In the genomic region with DNA sequence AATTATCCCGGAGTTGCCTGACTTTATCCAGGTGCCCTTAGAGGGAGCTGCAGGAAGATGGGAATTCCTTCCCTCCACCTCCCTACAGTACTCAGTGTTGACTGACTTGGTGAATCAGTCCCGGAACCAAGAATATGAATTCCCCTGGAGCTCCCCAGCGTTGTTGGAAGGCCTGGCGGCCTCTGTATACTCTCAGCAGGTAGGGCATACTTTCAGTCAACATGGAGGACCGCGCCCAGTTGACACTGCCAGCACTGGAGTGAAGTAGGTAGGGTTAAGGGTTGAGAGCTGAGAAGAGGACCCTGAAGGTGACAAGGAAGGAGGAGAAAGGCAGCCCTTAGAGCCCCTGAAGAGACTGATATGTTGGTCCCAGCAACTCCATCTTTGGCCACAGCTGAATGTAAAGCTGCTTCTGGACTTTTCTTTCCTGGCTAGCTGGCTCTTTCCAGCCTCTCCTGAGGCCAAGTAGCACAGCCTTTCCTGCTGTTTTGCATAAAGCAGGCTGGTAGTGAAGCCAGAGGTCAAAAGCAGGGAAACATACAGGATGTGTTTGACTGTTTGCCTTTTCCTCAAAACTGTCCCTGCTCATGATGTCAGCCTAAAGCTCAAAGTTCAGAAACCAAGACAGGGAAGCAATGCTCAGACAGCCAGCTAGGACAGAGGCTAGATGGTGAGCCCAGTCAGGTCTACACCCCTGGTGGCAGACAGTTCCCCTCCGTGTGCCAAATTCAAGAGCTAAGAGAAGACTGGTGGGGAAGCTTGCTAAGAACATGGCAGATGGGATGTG, we compare ENCODE assay signal across 25 mouse cellular contexts. TPM values are rescaled to one million over a fixed set of nuclear protein-coding genes. Genes with fewer than 3 reads are reported as not detected.
DNase-seq lines count a peak whose midpoint lies in the region; ATAC-seq lines count a peak whose summit lies in the region.
"Had no signal": no experiment of that assay in that cellular context is flagged by ENCODE, and none has a peak within 500 bp of the region (broad histone marks: within the 10 kb centered on the region; RNA-seq: fewer than 3 reads in every experiment).

No protein-coding gene starts in this region.

- H3K9me3 ChIP-seq in kidney, embryonic 14.5 days (ENCODE audit: control insufficient read depth, low read length), result no peaks in the 10 kb centered on the region
- no peaks in the 10 kb centered on the region for H3K9me3 ChIP-seq in intestine, embryonic 16.5 days (ENCODE audit: control insufficient read depth, low read length)
- H3K9me3 ChIP-seq in liver, embryonic 11.5 days (ENCODE audit: control insufficient read depth, low read length), result no peaks in the 10 kb centered on the region
- H3K9me3 ChIP-seq in stomach, embryonic 14.5 days (ENCODE audit: control insufficient read depth, low read depth, low read length), result no peaks in the 10 kb centered on the region
- H3K9me3 ChIP-seq: embryonic facial prominence, embryonic 12.5 days; heart, embryonic 15.5 days; limb, embryonic 12.5 days; midbrain, embryonic 12.5 days; neural tube, embryonic 13.5 days had no signal

- H3K36me3 ChIP-seq in kidney, embryonic 14.5 days (ENCODE audit: control insufficient read depth, insufficient read depth, low read length), result no peaks in the 10 kb centered on the region
- 0 out of 2 replicates have a peak, but pooled peaks cover 4% of the 10 kb centered on the region for H3K36me3 ChIP-seq in intestine, embryonic 16.5 days (ENCODE audit: control insufficient read depth, insufficient read depth, low read length)
- H3K36me3 ChIP-seq in liver, embryonic 11.5 days (ENCODE audit: control insufficient read depth, insufficient read depth, low read length), result peaks cover 4% of the 10 kb centered on the region; the same call in 1 of the 2 replicates
- no peaks in the 10 kb centered on the region for H3K36me3 ChIP-seq in stomach, embryonic 14.5 days (ENCODE audit: control insufficient read depth, insufficient read depth, low read length)
- H3K36me3 ChIP-seq: embryonic facial prominence, embryonic 12.5 days; limb, embryonic 12.5 days; midbrain, embryonic 12.5 days; neural tube, embryonic 13.5 days had no signal

- WGBS in kidney, embryonic 14.5 days, result 89% methylated on average over 7 of the region's 7 CpGs
- 77% methylated on average over 7 of the region's 7 CpGs for WGBS in intestine, embryonic 16.5 days
- WGBS in liver, embryonic 11.5 days, result 90% methylated on average over 7 of the region's 7 CpGs
- 82% methylated on average over 7 of the region's 7 CpGs for WGBS in stomach, embryonic 14.5 days

- ATAC-seq in kidney, embryonic 14.5 days (ENCODE audit: low FRiP score, low TSS enrichment), result no peak
- ATAC-seq in intestine, embryonic 16.5 days, result peak; percentile 77
- 0 out of 2 replicates have a peak, but pooled peaks have one; percentile 20 for ATAC-seq in liver, embryonic 11.5 days (replicated peaks; ENCODE audit: low FRiP score)
- peak; percentile 50 for ATAC-seq in stomach, embryonic 14.5 days (ENCODE audit: insufficient number of reproducible peaks, insufficient read depth, low FRiP score, low read depth)
- ATAC-seq in megakaryocyte, adult 5-6 weeks (ENCODE audit: poor library complexity, severe bottlenecking), result no peak
- ATAC-seq: hindbrain, postnatal 0 days had no signal

- H3K27ac ChIP-seq in kidney, embryonic 14.5 days (ENCODE audit: low read depth, low read length), result no peak overlapping the region
- H3K27ac ChIP-seq in intestine, embryonic 16.5 days (ENCODE audit: low read length), result peak overlapping the region; percentile 59
- H3K27ac ChIP-seq in liver, embryonic 11.5 days (ENCODE audit: low read depth, low read length), result no peak overlapping the region
- H3K27ac ChIP-seq in stomach, embryonic 14.5 days (ENCODE audit: low read length), result no peak overlapping the region
- H3K27ac ChIP-seq: embryonic facial prominence, embryonic 12.5 days; heart, embryonic 15.5 days; hindbrain, postnatal 0 days; limb, embryonic 12.5 days; midbrain, embryonic 12.5 days; neural tube, embryonic 13.5 days had no signal

- peak; percentile 32 to 34 for DNase-seq in kidney, adult 8-10 months
- no peak for DNase-seq in liver, embryonic 11.5 days (ENCODE audit: low spot score)
- DNase-seq in cerebellum, postnatal 36 days, result no peak
- no peak for DNase-seq in urinary bladder, postnatal 36 days (ENCODE audit: low spot score in 2 of 2)
- DNase-seq: adrenal gland, postnatal 25 days; B cell, adult 2 months; cerebellum, adult 2 months; heart, adult 18-20 months; lung, postnatal 14 days; right cerebral cortex, postnatal 14 days had no signal

- no peaks in the 10 kb centered on the region for H3K27me3 ChIP-seq in kidney, embryonic 14.5 days (ENCODE audit: control insufficient read depth, insufficient read depth, low read length)
- no peaks in the 10 kb centered on the region for H3K27me3 ChIP-seq in intestine, embryonic 16.5 days (replicated peaks; ENCODE audit: control insufficient read depth, insufficient read depth, low read length)
- H3K27me3 ChIP-seq in liver, embryonic 11.5 days (replicated peaks; ENCODE audit: control insufficient read depth, insufficient read depth, low read length), result no peaks in the 10 kb centered on the region
- no peaks in the 10 kb centered on the region for H3K27me3 ChIP-seq in stomach, embryonic 14.5 days (ENCODE audit: control insufficient read depth, insufficient read depth, low read length)
- H3K27me3 ChIP-seq: embryonic facial prominence, embryonic 12.5 days; heart, embryonic 15.5 days; limb, embryonic 12.5 days; midbrain, embryonic 12.5 days; neural tube, embryonic 13.5 days had no signal

- H3K4me2 ChIP-seq in kidney, embryonic 14.5 days (replicated peaks; ENCODE audit: low read depth, low read length), result no peak overlapping the region
- no peak overlapping the region for H3K4me2 ChIP-seq in intestine, embryonic 16.5 days (ENCODE audit: low read depth, low read length)
- H3K4me2 ChIP-seq in liver, embryonic 11.5 days, result no peak overlapping the region
- no peak overlapping the region for H3K4me2 ChIP-seq in stomach, embryonic 14.5 days (replicated peaks; ENCODE audit: low read depth, low read length)
- H3K4me2 ChIP-seq: embryonic facial prominence, embryonic 12.5 days; heart, embryonic 15.5 days; limb, embryonic 12.5 days; midbrain, embryonic 12.5 days; neural tube, embryonic 13.5 days had no signal

- H3K4me3 ChIP-seq in kidney, embryonic 14.5 days (ENCODE audit: low read length), result no peak overlapping the region
- no peak overlapping the region for H3K4me3 ChIP-seq in intestine, embryonic 16.5 days (ENCODE audit: low read length)
- H3K4me3 ChIP-seq in liver, embryonic 11.5 days (ENCODE audit: low read depth, low read length), result no peak overlapping the region
- H3K4me3 ChIP-seq in stomach, embryonic 14.5 days (ENCODE audit: low read depth, low read length), result no peak overlapping the region
- H3K4me3 ChIP-seq: embryonic facial prominence, embryonic 12.5 days; heart, embryonic 15.5 days; limb, embryonic 12.5 days; midbrain, embryonic 12.5 days; neural tube, embryonic 13.5 days had no signal

- no peak overlapping the region for H3K9ac ChIP-seq in kidney, embryonic 14.5 days (ENCODE audit: low read depth, low read length)
- H3K9ac ChIP-seq in intestine, embryonic 16.5 days (ENCODE audit: low read depth, low read length), result no peak overlapping the region
- no peak overlapping the region for H3K9ac ChIP-seq in liver, embryonic 11.5 days (ENCODE audit: low read depth, low read length)
- no peak overlapping the region for H3K9ac ChIP-seq in stomach, embryonic 14.5 days (replicated peaks; ENCODE audit: low read depth, low read length)
- H3K9ac ChIP-seq: embryonic facial prominence, embryonic 12.5 days; heart, embryonic 15.5 days; limb, embryonic 12.5 days; midbrain, embryonic 12.5 days; neural tube, embryonic 13.5 days had no signal

- no peaks in the 10 kb centered on the region for H3K4me1 ChIP-seq in kidney, embryonic 14.5 days (ENCODE audit: control insufficient read depth, insufficient read depth, low read length)
- H3K4me1 ChIP-seq in intestine, embryonic 16.5 days (ENCODE audit: control insufficient read depth, insufficient read depth, low read length), result peaks cover 5% of the 10 kb centered on the region; the same call in 1 of the 2 replicates
- H3K4me1 ChIP-seq in liver, embryonic 11.5 days (replicated peaks; ENCODE audit: control insufficient read depth, insufficient read depth, low read length), result peaks cover 4% of the 10 kb centered on the region; the same call in 1 of the 2 replicates
- no peaks in the 10 kb centered on the region for H3K4me1 ChIP-seq in stomach, embryonic 14.5 days (ENCODE audit: control insufficient read depth, insufficient read depth, low read length)
- H3K4me1 ChIP-seq: heart, embryonic 15.5 days had no signal

RNA-seq across cellular contexts. Expression of a gene that starts 31.6 kb away (rescaled TPM):
- 0.05 TPM in 1 of 2 replicates, not detected in the other for polyA plus RNA-seq in kidney, embryonic 14.5 days (2014; fragmentation: Nextera tagmentation; extraction: Ambion mirVana)
- 0.06 and 0.07 TPM in 2 replicates for polyA plus RNA-seq in intestine, embryonic 16.5 days (2015; fragmentation: Nextera tagmentation; extraction: Ambion mirVana)
- polyA plus RNA-seq in liver, embryonic 11.5 days (2014; fragmentation: Nextera tagmentation; extraction: Ambion mirVana), result not detected in 2 replicates
- polyA plus RNA-seq in stomach, embryonic 14.5 days (2014; fragmentation: Nextera tagmentation; extraction: Ambion mirVana), result 0.06 and 0.27 TPM in 2 replicates
- not detected in 2 replicates for total RNA-seq in megakaryocyte, adult 5-6 weeks (2015)
- total RNA-seq in megakaryocyte, adult 5-6 weeks (2017), result not detected in 2 replicates
- total RNA-seq: adrenal gland, postnatal 25 days; common myeloid progenitor, adult 5-6 weeks; hematopoietic stem cell, adult 5-6 weeks had no signal
- polyA plus RNA-seq: limb, embryonic 12.5 days; midbrain, embryonic 12.5 days; neural tube, embryonic 13.5 days had no signal

RNA-seq across cellular contexts. Expression of a gene that starts 32.1 kb away (rescaled TPM):
- 13.6 and 24.0 TPM in 2 replicates for polyA plus RNA-seq in kidney, embryonic 14.5 days (2014; fragmentation: Nextera tagmentation; extraction: Ambion mirVana)
- polyA plus RNA-seq in intestine, embryonic 16.5 days (2015; fragmentation: Nextera tagmentation; extraction: Ambion mirVana), result 90.2 and 104 TPM in 2 replicates
- 172 and 180 TPM in 2 replicates for polyA plus RNA-seq in liver, embryonic 11.5 days (2014; fragmentation: Nextera tagmentation; extraction: Ambion mirVana)
- polyA plus RNA-seq in stomach, embryonic 14.5 days (2014; fragmentation: Nextera tagmentation; extraction: Ambion mirVana), result 28.3 and 30.0 TPM in 2 replicates
- 26.3 and 27.8 TPM in 2 replicates for total RNA-seq in megakaryocyte, adult 5-6 weeks (2015)
- 34.9 and 36.1 TPM in 2 replicates for total RNA-seq in megakaryocyte, adult 5-6 weeks (2017)

RNA-seq across cellular contexts. Expression of a gene that starts 32.1 kb away (rescaled TPM):
- polyA plus RNA-seq in kidney, embryonic 14.5 days (2014; fragmentation: Nextera tagmentation; extraction: Ambion mirVana), result 0.22 TPM in 1 of 2 replicates, not detected in the other
- 0.16 and 0.24 TPM in 2 replicates for polyA plus RNA-seq in intestine, embryonic 16.5 days (2015; fragmentation: Nextera tagmentation; extraction: Ambion mirVana)
- polyA plus RNA-seq in liver, embryonic 11.5 days (2014; fragmentation: Nextera tagmentation; extraction: Ambion mirVana), result 0.12 TPM in 1 of 2 replicates, not detected in the other
- 0.17 TPM in 1 of 2 replicates, not detected in the other for polyA plus RNA-seq in stomach, embryonic 14.5 days (2014; fragmentation: Nextera tagmentation; extraction: Ambion mirVana)
- not detected in 2 replicates for total RNA-seq in megakaryocyte, adult 5-6 weeks (2015)
- total RNA-seq in megakaryocyte, adult 5-6 weeks (2017), result not detected in 2 replicates
- total RNA-seq: adrenal gland, postnatal 25 days; common myeloid progenitor, adult 5-6 weeks; gastrocnemius, adult 8-10 months; hematopoietic stem cell, adult 5-6 weeks; layer of hippocampus, adult 8-10 months; left cerebral cortex, adult 8-10 months had no signal
- polyA plus RNA-seq: cerebellum, adult 2 months; embryonic facial prominence, embryonic 12.5 days; heart, embryonic 15.5 days; limb, embryonic 12.5 days; midbrain, embryonic 12.5 days; neural tube, embryonic 13.5 days had no signal

RNA-seq across cellular contexts. Expression of a gene that starts 46.9 kb away (rescaled TPM):
- polyA plus RNA-seq in kidney, embryonic 14.5 days (2014; fragmentation: Nextera tagmentation; extraction: Ambion mirVana), result not detected in 2 replicates
- not detected in 2 replicates for polyA plus RNA-seq in intestine, embryonic 16.5 days (2015; fragmentation: Nextera tagmentation; extraction: Ambion mirVana)
- polyA plus RNA-seq in liver, embryonic 11.5 days (2014; fragmentation: Nextera tagmentation; extraction: Ambion mirVana), result not detected in 2 replicates
- polyA plus RNA-seq in stomach, embryonic 14.5 days (2014; fragmentation: Nextera tagmentation; extraction: Ambion mirVana), result 3.0 and 3.8 TPM in 2 replicates
- not detected in 2 replicates for total RNA-seq in megakaryocyte, adult 5-6 weeks (2015)
- total RNA-seq in megakaryocyte, adult 5-6 weeks (2017), result not detected in 2 replicates
- total RNA-seq: adrenal gland, postnatal 25 days; hematopoietic stem cell, adult 5-6 weeks; hindbrain, postnatal 0 days; layer of hippocampus, adult 8-10 months had no signal
- polyA plus RNA-seq: cerebellum, adult 2 months; heart, embryonic 15.5 days; neural tube, embryonic 13.5 days had no signal

RNA-seq across cellular contexts. Expression of a gene that starts 48.9 kb away (rescaled TPM):
- polyA plus RNA-seq in kidney, embryonic 14.5 days (2014; fragmentation: Nextera tagmentation; extraction: Ambion mirVana), result not detected in 2 replicates
- 0.06 TPM in 1 of 2 replicates, not detected in the other for polyA plus RNA-seq in intestine, embryonic 16.5 days (2015; fragmentation: Nextera tagmentation; extraction: Ambion mirVana)
- 0.10 TPM in 1 of 2 replicates, not detected in the other for polyA plus RNA-seq in liver, embryonic 11.5 days (2014; fragmentation: Nextera tagmentation; extraction: Ambion mirVana)
- polyA plus RNA-seq in stomach, embryonic 14.5 days (2014; fragmentation: Nextera tagmentation; extraction: Ambion mirVana), result 0.36 and 0.53 TPM in 2 replicates
- not detected in 2 replicates for total RNA-seq in megakaryocyte, adult 5-6 weeks (2015)
- total RNA-seq in megakaryocyte, adult 5-6 weeks (2017), result not detected in 2 replicates
- total RNA-seq: adrenal gland, postnatal 25 days; common myeloid progenitor, adult 5-6 weeks; hematopoietic stem cell, adult 5-6 weeks; layer of hippocampus, adult 8-10 months had no signal

Comparison
In these comparisons a context has a peak if more than half of its experiments do, and no peak if none do; other contexts are left out.
1. DNase-seq: peak in kidney, adult 8-10 months (2 of 2); none in liver, embryonic 11.5 days (single experiment), cerebellum, postnatal 36 days (0 of 2) and urinary bladder, postnatal 36 days (0 of 2).
2. ATAC-seq: peak in intestine, embryonic 16.5 days (single experiment), liver, embryonic 11.5 days (single experiment) and stomach, embryonic 14.5 days (single experiment); none in kidney, embryonic 14.5 days (single experiment) and megakaryocyte, adult 5-6 weeks (single experiment).